Mouse (Mus musculus) kidney, adult 2 months (tissue): ENCODE results near the gene Bex3.

ENCODE experiments used
- CTCF ChIP-seq: fragments of 200-500 bp; conservative IDR thresholded peaks from 2 replicates; pipeline ENCODE4 v1.5.1; 2011; ENCODE audit warnings: low read depth, mild to moderate bottlenecking, control low read depth, low read length, moderate library complexity, mixed read lengths; ENCODE audit not compliant: insufficient read depth, insufficient read length
- POLR2A ChIP-seq: fragments of 200-500 bp; IDR thresholded peaks from one replicate; pipeline ENCODE4 v1.6.1; 2011; ENCODE audit warnings: low read depth, low read length, control low read depth

DNA sequence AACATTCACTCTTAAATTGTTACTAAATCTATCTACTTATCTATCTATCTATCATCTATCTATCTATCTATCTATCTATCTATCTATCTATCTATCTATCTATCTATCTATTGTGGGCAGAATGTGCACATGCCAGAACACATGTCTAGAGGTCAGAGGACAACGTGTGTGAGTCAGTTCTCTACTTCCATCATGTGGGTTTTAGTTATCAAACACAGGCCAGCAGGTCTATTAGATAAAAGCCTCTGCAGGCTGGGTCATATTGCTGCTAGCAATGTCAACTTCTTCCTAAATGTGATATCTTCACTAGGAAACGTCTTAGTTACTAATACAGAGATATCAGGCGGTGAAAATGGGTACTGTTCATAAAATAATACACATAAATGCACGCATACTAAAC lies 49.9 kb downstream of the Bex3 start:
- TF ChIP-seq CTCF (no peak), POLR2A (no peak)
